Mouse (Mus musculus): Measurements from ENCODE around the gene Alas2. TPM values are rescaled to one million over a fixed set of nuclear protein-coding genes. Genes with fewer than 3 reads are reported as not detected.

Gene Alas2
- polyA plus RNA-seq (2014; fragmentation: Nextera tagmentation; extraction: Ambion mirVana): 16.5 and 25.4 TPM in 2 replicates

DNA sequence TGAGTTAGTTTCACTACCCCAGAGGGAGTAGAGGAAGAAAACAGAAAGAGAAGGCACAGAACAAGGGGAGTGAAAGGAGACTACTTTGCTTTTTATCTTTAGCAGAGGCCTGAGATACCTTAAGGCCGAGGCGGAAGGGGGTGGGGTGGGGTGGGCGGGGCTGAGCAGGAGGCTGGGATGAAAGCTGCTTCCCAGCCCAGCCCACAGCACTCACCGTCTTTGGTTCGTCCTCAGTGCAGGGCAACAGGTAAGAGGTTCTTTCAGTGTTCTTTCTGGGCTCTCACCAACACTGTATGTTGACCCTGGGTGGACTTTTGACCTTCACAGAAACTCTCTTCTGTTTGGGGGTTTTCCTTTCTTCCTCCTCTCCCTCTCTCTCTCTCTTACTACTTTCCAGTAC is at the start of gene Alas2:
Gene Alas2 (plus strand): TSS at position 137 of the 400 bp plus-strand sequence.
- H3K4me1 ChIP-seq (ENCODE audit: control insufficient read depth, insufficient read depth, low read length): no peaks in the 10 kb centered on the region
- WGBS: 46% methylated on average over 5 of the region's 5 CpGs
- no peak for DNase-seq
- H3K27ac ChIP-seq (replicated peaks; ENCODE audit: low read depth, low read length): no peak within 1 kb of the TSS
- ATAC-seq (ENCODE audit: low FRiP score, low TSS enrichment): no peak
- H3K9me3 ChIP-seq (ENCODE audit: control insufficient read depth, low read length): no peaks in the 10 kb centered on the region
- H3K9ac ChIP-seq (replicated peaks; ENCODE audit: low read length): no peak within 1 kb of the TSS
- no peak within 1 kb of the TSS for H3K4me2 ChIP-seq (ENCODE audit: low read length)
- no peaks in the 10 kb centered on the region for H3K27me3 ChIP-seq (ENCODE audit: control insufficient read depth, insufficient read depth, low read length)
- H3K4me3 ChIP-seq (replicated peaks; ENCODE audit: low read depth, low read length): no peak within 1 kb of the TSS
- peaks cover 3% of the 10 kb centered on the region; the same call in 1 of the 2 replicates for H3K36me3 ChIP-seq (ENCODE audit: control insufficient read depth, insufficient read depth, low read length)

DNA sequence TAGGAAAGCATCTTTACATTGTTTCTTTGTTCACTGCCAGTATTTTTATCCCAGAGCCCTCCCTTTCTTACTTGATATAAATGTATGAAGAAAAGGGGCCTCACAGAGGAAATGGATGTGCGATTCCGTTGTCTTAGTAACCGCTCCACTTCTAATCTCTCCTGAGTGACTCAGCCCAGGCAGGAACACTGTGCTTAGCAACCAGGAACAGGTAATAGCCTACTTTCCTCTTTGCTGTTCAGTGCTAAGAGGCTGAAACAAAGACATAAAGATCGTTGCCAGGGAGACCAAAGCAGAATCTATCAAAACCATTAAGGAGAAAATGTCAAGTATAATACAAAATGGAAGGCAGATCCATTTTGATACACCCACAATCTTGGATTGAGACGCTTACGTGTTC is 38.5 kb upstream of the Alas2 start:
- 58% methylated on average over 6 of the region's 6 CpGs for WGBS
- ATAC-seq (ENCODE audit: low FRiP score, low TSS enrichment): no peak; the same call in 1 of the 2 replicates
- no peaks in the 10 kb centered on the region for H3K27me3 ChIP-seq (ENCODE audit: control insufficient read depth, insufficient read depth, low read length)
- DNase-seq: peak; percentile 48
- no peaks in the 10 kb centered on the region for H3K4me1 ChIP-seq (ENCODE audit: control insufficient read depth, insufficient read depth, low read length)
- H3K9me3 ChIP-seq (ENCODE audit: control insufficient read depth, low read length): no peaks in the 10 kb centered on the region
- no peaks in the 10 kb centered on the region for H3K36me3 ChIP-seq (ENCODE audit: control insufficient read depth, insufficient read depth, low read length)
- no peak overlapping the region for H3K4me2 ChIP-seq (ENCODE audit: low read length)
- H3K4me3 ChIP-seq (replicated peaks; ENCODE audit: low read depth, low read length): no peak overlapping the region
- H3K27ac ChIP-seq (replicated peaks; ENCODE audit: low read depth, low read length): peak overlapping the region; percentile 71
- H3K9ac ChIP-seq (replicated peaks; ENCODE audit: low read length): no peak overlapping the region

- ATAC-seq (ENCODE audit: low FRiP score, low TSS enrichment) (no peak), DNase-seq (peak; percentile 81)
- Histone ChIP-seq H3K27me3 (ENCODE audit: control insufficient read depth, insufficient read depth, low read length) (no peaks in the 10 kb centered on the region), H3K4me3 (replicated peaks; ENCODE audit: low read depth, low read length) (no peak overlapping the region), H3K4me2 (ENCODE audit: low read length) (no peak overlapping the region), H3K27ac (replicated peaks; ENCODE audit: low read depth, low read length) (no peak overlapping the region), H3K4me1 (ENCODE audit: control insufficient read depth, insufficient read depth, low read length) (no peaks in the 10 kb centered on the region), H3K9me3 (ENCODE audit: control insufficient read depth, low read length) (no peaks in the 10 kb centered on the region), H3K9ac (replicated peaks; ENCODE audit: low read length) (no peak overlapping the region), H3K36me3 (ENCODE audit: control insufficient read depth, insufficient read depth, low read length) (no peaks in the 10 kb centered on the region)
- 46% methylated on average over 4 of the region's 4 CpGs for WGBS
Observed at GRCm38 (mm10) chrX:150510631-150511030, 36.5 kb upstream of the Alas2 start.

GRCm38 (mm10) chrX:150511274-150511673 is 35.9 kb upstream of the Alas2 start:
- Histone ChIP-seq H3K36me3 (ENCODE audit: control insufficient read depth, insufficient read depth, low read length) (no peaks in the 10 kb centered on the region), H3K9ac (replicated peaks; ENCODE audit: low read length) (no peak overlapping the region), H3K27me3 (ENCODE audit: control insufficient read depth, insufficient read depth, low read length) (no peaks in the 10 kb centered on the region), H3K27ac (replicated peaks; ENCODE audit: low read depth, low read length) (peak overlapping the region; percentile 66), H3K4me1 (ENCODE audit: control insufficient read depth, insufficient read depth, low read length) (no peaks in the 10 kb centered on the region), H3K4me2 (ENCODE audit: low read length) (no peak overlapping the region), H3K9me3 (ENCODE audit: control insufficient read depth, low read length) (no peaks in the 10 kb centered on the region), H3K4me3 (replicated peaks; ENCODE audit: low read depth, low read length) (no peak overlapping the region)
- ATAC-seq (ENCODE audit: low FRiP score, low TSS enrichment) (no peak), DNase-seq (peak; percentile 47)
- WGBS: 74% methylated on average over 6 of the region's 6 CpGs

DNA sequence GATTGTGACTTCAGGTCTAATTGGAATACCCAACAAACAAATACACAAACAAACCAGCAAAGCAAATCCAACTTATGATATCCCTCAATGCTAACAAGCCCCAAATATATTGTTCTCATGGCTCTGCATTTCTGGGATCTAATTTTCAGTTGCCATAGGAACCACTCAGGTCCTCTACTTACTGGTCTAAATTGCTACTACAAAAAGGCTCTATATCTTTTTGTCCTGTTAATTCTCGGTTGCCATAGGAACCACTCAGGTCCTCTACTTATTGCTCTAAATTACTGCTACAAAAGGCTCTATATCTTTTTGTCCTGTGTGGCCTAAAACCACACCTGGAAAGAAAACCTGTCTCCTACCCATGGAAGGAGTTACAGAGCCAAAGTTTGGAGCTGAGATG is 33.0 kb upstream of the Alas2 start:
- no peaks in the 10 kb centered on the region for H3K9me3 ChIP-seq (ENCODE audit: control insufficient read depth, low read length)
- no peak for ATAC-seq (ENCODE audit: low FRiP score, low TSS enrichment)
- H3K36me3 ChIP-seq (ENCODE audit: control insufficient read depth, insufficient read depth, low read length): no peaks in the 10 kb centered on the region
- H3K4me2 ChIP-seq (ENCODE audit: low read length): no peak overlapping the region
- H3K27me3 ChIP-seq (ENCODE audit: control insufficient read depth, insufficient read depth, low read length): no peaks in the 10 kb centered on the region
- no peaks in the 10 kb centered on the region for H3K4me1 ChIP-seq (ENCODE audit: control insufficient read depth, insufficient read depth, low read length)
- WGBS: 85% methylated on average over 1 of the region's 1 CpGs
- H3K9ac ChIP-seq (replicated peaks; ENCODE audit: low read length): no peak overlapping the region
- DNase-seq: peak; percentile 5
- no peak overlapping the region for H3K27ac ChIP-seq (replicated peaks; ENCODE audit: low read depth, low read length)
- no peak overlapping the region for H3K4me3 ChIP-seq (replicated peaks; ENCODE audit: low read depth, low read length)

GRCm38 (mm10) chrX:150516015-150516414 is 31.2 kb upstream of the Alas2 start:
- H3K4me2 ChIP-seq (ENCODE audit: low read length): no peak overlapping the region
- no peak for DNase-seq
- no peaks in the 10 kb centered on the region for H3K36me3 ChIP-seq (ENCODE audit: control insufficient read depth, insufficient read depth, low read length)
- no peak overlapping the region for H3K9ac ChIP-seq (replicated peaks; ENCODE audit: low read length)
- no peak for ATAC-seq (ENCODE audit: low FRiP score, low TSS enrichment)
- H3K27ac ChIP-seq (replicated peaks; ENCODE audit: low read depth, low read length): no peak overlapping the region
- no peaks in the 10 kb centered on the region for H3K9me3 ChIP-seq (ENCODE audit: control insufficient read depth, low read length)
- H3K4me1 ChIP-seq (ENCODE audit: control insufficient read depth, insufficient read depth, low read length): no peaks in the 10 kb centered on the region
- no peaks in the 10 kb centered on the region for H3K27me3 ChIP-seq (ENCODE audit: control insufficient read depth, insufficient read depth, low read length)
- no peak overlapping the region for H3K4me3 ChIP-seq (replicated peaks; ENCODE audit: low read depth, low read length)

GRCm38 (mm10) chrX:150516477-150516876 is 30.7 kb upstream of the Alas2 start:
- DNase-seq (no peak), ATAC-seq (ENCODE audit: low FRiP score, low TSS enrichment) (no peak)
- H3K4me2 ChIP-seq (ENCODE audit: low read length): no peak overlapping the region
- H3K9me3 ChIP-seq (ENCODE audit: control insufficient read depth, low read length): no peaks in the 10 kb centered on the region
- H3K9ac ChIP-seq (replicated peaks; ENCODE audit: low read length): no peak overlapping the region
- no peaks in the 10 kb centered on the region for H3K4me1 ChIP-seq (ENCODE audit: control insufficient read depth, insufficient read depth, low read length)
- H3K27ac ChIP-seq (replicated peaks; ENCODE audit: low read depth, low read length): no peak overlapping the region
- H3K27me3 ChIP-seq (ENCODE audit: control insufficient read depth, insufficient read depth, low read length): no peaks in the 10 kb centered on the region
- no peaks in the 10 kb centered on the region for H3K36me3 ChIP-seq (ENCODE audit: control insufficient read depth, insufficient read depth, low read length)
- 91% methylated on average over 1 of the region's 1 CpGs for WGBS
- no peak overlapping the region for H3K4me3 ChIP-seq (replicated peaks; ENCODE audit: low read depth, low read length)

DNA sequence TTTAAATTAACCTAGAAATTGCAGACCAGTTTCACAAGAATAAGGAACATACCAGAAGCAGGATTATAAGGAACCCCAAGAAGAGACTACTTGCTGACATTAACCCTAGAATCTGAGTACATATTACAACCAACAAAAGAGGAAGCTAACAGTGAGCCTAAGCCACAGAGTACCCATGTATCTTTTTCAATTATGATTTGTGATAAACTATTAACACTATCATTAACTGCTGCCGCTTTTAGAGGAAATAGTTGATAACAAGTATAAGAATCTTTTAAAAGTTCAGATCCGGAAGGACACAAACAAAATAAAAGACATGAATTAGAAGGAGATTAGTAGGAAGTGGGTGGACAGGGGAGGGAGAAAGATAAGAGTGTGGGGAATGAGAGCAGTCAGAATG is 7.1 kb upstream of the Alas2 start:
- H3K27ac ChIP-seq (replicated peaks; ENCODE audit: low read depth, low read length): no peak overlapping the region
- no peak overlapping the region for H3K9ac ChIP-seq (replicated peaks; ENCODE audit: low read length)
- WGBS: 92% methylated on average over 2 of the region's 2 CpGs
- DNase-seq (no peak), ATAC-seq (ENCODE audit: low FRiP score, low TSS enrichment) (no peak)
- H3K27me3 ChIP-seq (ENCODE audit: control insufficient read depth, insufficient read depth, low read length): no peaks in the 10 kb centered on the region
- no peaks in the 10 kb centered on the region for H3K4me1 ChIP-seq (ENCODE audit: control insufficient read depth, insufficient read depth, low read length)
- H3K9me3 ChIP-seq (ENCODE audit: control insufficient read depth, low read length): no peaks in the 10 kb centered on the region
- no peak overlapping the region for H3K4me3 ChIP-seq (replicated peaks; ENCODE audit: low read depth, low read length)
- no peak overlapping the region for H3K4me2 ChIP-seq (ENCODE audit: low read length)
- H3K36me3 ChIP-seq (ENCODE audit: control insufficient read depth, insufficient read depth, low read length): no peaks in the 10 kb centered on the region

- no peaks in the 10 kb centered on the region for H3K4me1 ChIP-seq (ENCODE audit: control insufficient read depth, insufficient read depth, low read length)
- H3K9ac ChIP-seq (replicated peaks; ENCODE audit: low read length): no peak overlapping the region
- no peak overlapping the region for H3K4me3 ChIP-seq (replicated peaks; ENCODE audit: low read depth, low read length)
- H3K36me3 ChIP-seq (ENCODE audit: control insufficient read depth, insufficient read depth, low read length): no peaks in the 10 kb centered on the region
- DNase-seq: no peak
- H3K9me3 ChIP-seq (ENCODE audit: control insufficient read depth, low read length): no peaks in the 10 kb centered on the region
- no peak for ATAC-seq (ENCODE audit: low FRiP score, low TSS enrichment)
- no peaks in the 10 kb centered on the region for H3K27me3 ChIP-seq (ENCODE audit: control insufficient read depth, insufficient read depth, low read length)
- H3K4me2 ChIP-seq (ENCODE audit: low read length): no peak overlapping the region
- no peak overlapping the region for H3K27ac ChIP-seq (replicated peaks; ENCODE audit: low read depth, low read length)
Observed at GRCm38 (mm10) chrX:150541684-150542083, 5.5 kb upstream of the Alas2 start.

All from midbrain, embryonic 14.5 days (tissue).